Mouse (Mus musculus) adrenal gland, postnatal 4 days (tissue): ENCODE measurements around the gene Psme1. TPM values are rescaled to one million over a fixed set of nuclear protein-coding genes. Genes with fewer than 3 reads are reported as not detected.

ENCODE experiments used
- total RNA-seq, 2 experiments: library from RNA; stranded (reverse); gene quantifications; 2 replicates each; pipeline ENCODE4 v1.2.3; 2021

Psme1 gene
- total RNA-seq, 2 experiments from 2014 or later: 302 to 310 TPM

Other genes starting within 250 kb of the Psme1 start
- 10 to 100 TPM; 82.9 to 85.8 TPM for gene Dhrs4, start 99.4 kb upstream of the Psme1 start, total RNA-seq
- 10 to 100 TPM; 19.6 to 25.4 TPM for gene Carmil3, start 87.5 kb upstream of the Psme1 start, total RNA-seq
- gene Cpne6, start 67.7 kb upstream of the Psme1 start, total RNA-seq: 1 to 10 TPM in 1 of 2 experiments, under 1 TPM in 1; 0.53 to 1.1 TPM
- not detected for gene Nrl, start 53.1 kb upstream of the Psme1 start, total RNA-seq
- 10 to 100 TPM; 63.4 to 64.0 TPM for gene Pck2, start 37.9 kb upstream of the Psme1 start, total RNA-seq
- gene Dcaf11, start 18.1 kb upstream of the Psme1 start, total RNA-seq: 10 to 100 TPM; 84.6 to 91.6 TPM
- 1 to 10 TPM; 1.0 to 1.2 TPM for gene A730061H03Rik, start 17.7 kb upstream of the Psme1 start, total RNA-seq
- 1 to 10 TPM; 6.5 to 10.0 TPM for gene Fitm1, start 2.5 kb upstream of the Psme1 start, total RNA-seq
- 10 to 100 TPM; 40.9 to 47.0 TPM for gene Emc9, start 7.2 kb downstream of the Psme1 start, total RNA-seq
- 100 to 1,000 TPM; 336 to 355 TPM for gene Psme2, start 13.0 kb downstream of the Psme1 start, total RNA-seq
- gene Rnf31, start 13.6 kb downstream of the Psme1 start, total RNA-seq: 10 to 100 TPM; 35.0 to 40.3 TPM
- 10 to 100 TPM; 19.1 to 19.9 TPM for gene Irf9, start 25.4 kb downstream of the Psme1 start, total RNA-seq
- 1 to 10 TPM; 8.0 to 8.6 TPM for gene Rec8, start 39.9 kb downstream of the Psme1 start, total RNA-seq
- 100 to 1,000 TPM in 1 of 2 experiments, 10 to 100 TPM in 1; 96.8 to 108 TPM for gene Ipo4, start 57.8 kb downstream of the Psme1 start, total RNA-seq
- 1 to 10 TPM; 3.8 to 4.5 TPM for gene Gm49378, start 59.8 kb downstream of the Psme1 start, total RNA-seq
- gene Tm9sf1, start 65.7 kb downstream of the Psme1 start, total RNA-seq: 100 to 1,000 TPM in 1 of 2 experiments, 10 to 100 TPM in 1; 98.6 to 102 TPM
- 1 to 10 TPM; 1.7 to 2.8 TPM for gene Tssk4, start 72.1 kb downstream of the Psme1 start, total RNA-seq
- 10 to 100 TPM; 57.4 to 63.3 TPM for gene Mdp1, start 82.4 kb downstream of the Psme1 start, total RNA-seq
- gene Gmpr2, start 93.8 kb downstream of the Psme1 start, total RNA-seq: 10 to 100 TPM; 29.2 to 29.7 TPM
- gene Nedd8, start 94.0 kb downstream of the Psme1 start, total RNA-seq: 100 to 1,000 TPM; 316 to 337 TPM
- gene Tinf2, start 103.7 kb downstream of the Psme1 start, total RNA-seq: 10 to 100 TPM; 33.0 to 33.2 TPM
- gene Tgm1, start 135.8 kb downstream of the Psme1 start, total RNA-seq: 1 to 10 TPM; 1.4 to 1.8 TPM
- 10 to 100 TPM; 23.8 to 25.7 TPM for gene Rabggta, start 144.1 kb downstream of the Psme1 start, total RNA-seq
- 10 to 100 TPM; 74.1 to 77.7 TPM for gene Dhrs1, start 167.6 kb downstream of the Psme1 start, total RNA-seq
- 10 to 100 TPM; 24.5 to 27.1 TPM for gene Nop9, start 167.6 kb downstream of the Psme1 start, total RNA-seq
- gene Cideb, start 180.3 kb downstream of the Psme1 start, total RNA-seq: 10 to 100 TPM in 1 of 2 experiments, 1 to 10 TPM in 1; 4.6 to 12.0 TPM
- under 1 TPM; 0.17 to 0.34 TPM for gene Ltb4r2, start 183.3 kb downstream of the Psme1 start, total RNA-seq
- gene Ltb4r1, start 187.8 kb downstream of the Psme1 start, total RNA-seq: 1 to 10 TPM; 1.3 to 2.9 TPM
- 10 to 100 TPM; 10.4 to 10.9 TPM for gene Adcy4, start 206.0 kb downstream of the Psme1 start, total RNA-seq
- 10 to 100 TPM in 1 of 2 experiments, 1 to 10 TPM in 1; 8.4 to 12.2 TPM for gene Ripk3, start 210.7 kb downstream of the Psme1 start, total RNA-seq
- 10 to 100 TPM; 47.0 to 49.4 TPM for gene Nfatc4, start 245.0 kb downstream of the Psme1 start, total RNA-seq